Mouse (Mus musculus): Measurements from ENCODE around the gene Nme8. TPM values are rescaled to one million over a fixed set of nuclear protein-coding genes. Genes with fewer than 3 reads are reported as not detected.

Nme8 gene
- not detected in 2 replicates for polyA plus RNA-seq (2014; fragmentation: Nextera tagmentation; extraction: Ambion mirVana)

GRCm38 (mm10) chr13:19697790-19698189 lies at the start of gene Nme8:
Nme8 (minus strand) TSS chr13:19697794.
- DNase-seq (ENCODE audit: low spot score) (peak; percentile 6), ATAC-seq (ENCODE audit: low FRiP score) (peak; percentile 31; the same call in 1 of the 2 replicates)
- no peak within 1 kb of the TSS for H3K9ac ChIP-seq (ENCODE audit: low read depth, low read length)
- no peaks in the 10 kb centered on the region for H3K4me1 ChIP-seq (replicated peaks; ENCODE audit: control insufficient read depth, insufficient read depth, low read length)
- no peaks in the 10 kb centered on the region for H3K9me3 ChIP-seq (ENCODE audit: control insufficient read depth, low read length)
- no peaks in the 10 kb centered on the region for H3K27me3 ChIP-seq (ENCODE audit: control insufficient read depth, insufficient read depth, low read length)
- 24% methylated on average over 7 of the region's 7 CpGs for WGBS
- H3K27ac ChIP-seq (ENCODE audit: low read depth, low read length) = no peak within 1 kb of the TSS
- no peak within 1 kb of the TSS for H3K4me2 ChIP-seq (replicated peaks; ENCODE audit: low read depth, low read length)
- H3K4me3 ChIP-seq (ENCODE audit: low read depth, low read length) = no peak within 1 kb of the TSS
- H3K36me3 ChIP-seq (ENCODE audit: control insufficient read depth, insufficient read depth, low read length) = no peaks in the 10 kb centered on the region

- 41% methylated on average over 2 of the region's 2 CpGs for WGBS
- H3K9me3 ChIP-seq (ENCODE audit: control insufficient read depth, low read length) = no peaks in the 10 kb centered on the region
- H3K27ac ChIP-seq (ENCODE audit: low read depth, low read length) = no peak overlapping the region
- no peaks in the 10 kb centered on the region for H3K4me1 ChIP-seq (replicated peaks; ENCODE audit: control insufficient read depth, insufficient read depth, low read length)
- no peak overlapping the region for H3K9ac ChIP-seq (ENCODE audit: low read depth, low read length)
- DNase-seq (ENCODE audit: low spot score) = peak; percentile 5
- no peak overlapping the region for H3K4me3 ChIP-seq (ENCODE audit: low read depth, low read length)
- H3K36me3 ChIP-seq (ENCODE audit: control insufficient read depth, insufficient read depth, low read length) = no peaks in the 10 kb centered on the region
- H3K4me2 ChIP-seq (replicated peaks; ENCODE audit: low read depth, low read length) = no peak overlapping the region
- ATAC-seq (ENCODE audit: low FRiP score) = 0 out of 2 replicates have a peak, but pooled peaks have one; percentile 51
- no peaks in the 10 kb centered on the region for H3K27me3 ChIP-seq (ENCODE audit: control insufficient read depth, insufficient read depth, low read length)
Observed at GRCm38 (mm10) chr13:19745741-19746140, 48.1 kb upstream of the Nme8 start.

GRCm38 (mm10) chr13:19744536-19744935 lies 46.9 kb upstream of the Nme8 start:
- Histone ChIP-seq H3K27me3 (ENCODE audit: control insufficient read depth, insufficient read depth, low read length) (no peaks in the 10 kb centered on the region), H3K4me2 (replicated peaks; ENCODE audit: low read depth, low read length) (no peak overlapping the region), H3K36me3 (ENCODE audit: control insufficient read depth, insufficient read depth, low read length) (no peaks in the 10 kb centered on the region), H3K9ac (ENCODE audit: low read depth, low read length) (no peak overlapping the region), H3K9me3 (ENCODE audit: control insufficient read depth, low read length) (no peaks in the 10 kb centered on the region), H3K4me3 (ENCODE audit: low read depth, low read length) (no peak overlapping the region), H3K4me1 (replicated peaks; ENCODE audit: control insufficient read depth, insufficient read depth, low read length) (no peaks in the 10 kb centered on the region), H3K27ac (ENCODE audit: low read depth, low read length) (no peak overlapping the region)
- DNase-seq (ENCODE audit: low spot score) (no peak), ATAC-seq (ENCODE audit: low FRiP score) (no peak)
- 89% methylated on average over 5 of the region's 5 CpGs for WGBS

GRCm38 (mm10) chr13:19734597-19734996 lies 37.0 kb upstream of the Nme8 start:
- Histone ChIP-seq H3K9ac (ENCODE audit: low read depth, low read length) (no peak overlapping the region), H3K27ac (ENCODE audit: low read depth, low read length) (no peak overlapping the region), H3K27me3 (ENCODE audit: control insufficient read depth, insufficient read depth, low read length) (no peaks in the 10 kb centered on the region), H3K4me1 (replicated peaks; ENCODE audit: control insufficient read depth, insufficient read depth, low read length) (no peaks in the 10 kb centered on the region), H3K36me3 (ENCODE audit: control insufficient read depth, insufficient read depth, low read length) (no peaks in the 10 kb centered on the region), H3K4me3 (ENCODE audit: low read depth, low read length) (no peak overlapping the region), H3K4me2 (replicated peaks; ENCODE audit: low read depth, low read length) (no peak overlapping the region), H3K9me3 (ENCODE audit: control insufficient read depth, low read length) (no peaks in the 10 kb centered on the region)
- WGBS = 90% methylated on average over 5 of the region's 5 CpGs
- ATAC-seq (ENCODE audit: low FRiP score) = no peak
- no peak for DNase-seq (ENCODE audit: low spot score)

GRCm38 (mm10) chr13:19730826-19731225 lies 33.2 kb upstream of the Nme8 start:
- Histone ChIP-seq H3K4me2 (replicated peaks; ENCODE audit: low read depth, low read length) (no peak overlapping the region), H3K9me3 (ENCODE audit: control insufficient read depth, low read length) (no peaks in the 10 kb centered on the region), H3K9ac (ENCODE audit: low read depth, low read length) (no peak overlapping the region), H3K27ac (ENCODE audit: low read depth, low read length) (no peak overlapping the region), H3K27me3 (ENCODE audit: control insufficient read depth, insufficient read depth, low read length) (no peaks in the 10 kb centered on the region), H3K4me3 (ENCODE audit: low read depth, low read length) (no peak overlapping the region), H3K36me3 (ENCODE audit: control insufficient read depth, insufficient read depth, low read length) (no peaks in the 10 kb centered on the region), H3K4me1 (replicated peaks; ENCODE audit: control insufficient read depth, insufficient read depth, low read length) (no peaks in the 10 kb centered on the region)
- ATAC-seq (ENCODE audit: low FRiP score) = no peak
- no peak for DNase-seq (ENCODE audit: low spot score)
- 78% methylated on average over 2 of the region's 2 CpGs for WGBS

GRCm38 (mm10) chr13:19718954-19719353 lies 21.4 kb upstream of the Nme8 start:
- H3K27ac ChIP-seq (ENCODE audit: low read depth, low read length) = no peak overlapping the region
- no peaks in the 10 kb centered on the region for H3K4me1 ChIP-seq (replicated peaks; ENCODE audit: control insufficient read depth, insufficient read depth, low read length)
- no peak for ATAC-seq (ENCODE audit: low FRiP score)
- H3K27me3 ChIP-seq (ENCODE audit: control insufficient read depth, insufficient read depth, low read length) = no peaks in the 10 kb centered on the region
- H3K4me2 ChIP-seq (replicated peaks; ENCODE audit: low read depth, low read length) = no peak overlapping the region
- H3K36me3 ChIP-seq (ENCODE audit: control insufficient read depth, insufficient read depth, low read length) = no peaks in the 10 kb centered on the region
- no peak overlapping the region for H3K9ac ChIP-seq (ENCODE audit: low read depth, low read length)
- H3K9me3 ChIP-seq (ENCODE audit: control insufficient read depth, low read length) = no peaks in the 10 kb centered on the region
- DNase-seq (ENCODE audit: low spot score) = no peak
- 88% methylated on average over 5 of the region's 5 CpGs for WGBS
- no peak overlapping the region for H3K4me3 ChIP-seq (ENCODE audit: low read depth, low read length)

- Histone ChIP-seq H3K4me1 (replicated peaks; ENCODE audit: control insufficient read depth, insufficient read depth, low read length) (no peaks in the 10 kb centered on the region), H3K4me3 (ENCODE audit: low read depth, low read length) (no peak overlapping the region), H3K27me3 (ENCODE audit: control insufficient read depth, insufficient read depth, low read length) (no peaks in the 10 kb centered on the region), H3K9me3 (ENCODE audit: control insufficient read depth, low read length) (no peaks in the 10 kb centered on the region), H3K4me2 (replicated peaks; ENCODE audit: low read depth, low read length) (no peak overlapping the region), H3K27ac (ENCODE audit: low read depth, low read length) (no peak overlapping the region), H3K9ac (ENCODE audit: low read depth, low read length) (no peak overlapping the region), H3K36me3 (ENCODE audit: control insufficient read depth, insufficient read depth, low read length) (no peaks in the 10 kb centered on the region)
- DNase-seq (ENCODE audit: low spot score) = no peak
- no peak for ATAC-seq (ENCODE audit: low FRiP score)
- 92% methylated on average over 2 of the region's 2 CpGs for WGBS
Observed at GRCm38 (mm10) chr13:19717201-19717600, 19.6 kb upstream of the Nme8 start.

- H3K9me3 ChIP-seq (ENCODE audit: control insufficient read depth, low read length) = no peaks in the 10 kb centered on the region
- 40% methylated on average over 4 of the region's 4 CpGs for WGBS
- no peak overlapping the region for H3K4me2 ChIP-seq (replicated peaks; ENCODE audit: low read depth, low read length)
- H3K27ac ChIP-seq (ENCODE audit: low read depth, low read length) = no peak overlapping the region
- ATAC-seq (ENCODE audit: low FRiP score) (no peak), DNase-seq (ENCODE audit: low spot score) (no peak)
- no peaks in the 10 kb centered on the region for H3K4me1 ChIP-seq (replicated peaks; ENCODE audit: control insufficient read depth, insufficient read depth, low read length)
- no peak overlapping the region for H3K4me3 ChIP-seq (ENCODE audit: low read depth, low read length)
- no peak overlapping the region for H3K9ac ChIP-seq (ENCODE audit: low read depth, low read length)
- no peaks in the 10 kb centered on the region for H3K36me3 ChIP-seq (ENCODE audit: control insufficient read depth, insufficient read depth, low read length)
- H3K27me3 ChIP-seq (ENCODE audit: control insufficient read depth, insufficient read depth, low read length) = no peaks in the 10 kb centered on the region
Observed at GRCm38 (mm10) chr13:19703806-19704205, 6.2 kb upstream of the Nme8 start.

- no peaks in the 10 kb centered on the region for H3K4me1 ChIP-seq (replicated peaks; ENCODE audit: control insufficient read depth, insufficient read depth, low read length)
- H3K36me3 ChIP-seq (ENCODE audit: control insufficient read depth, insufficient read depth, low read length) = no peaks in the 10 kb centered on the region
- DNase-seq (ENCODE audit: low spot score) (peak; percentile 9), ATAC-seq (ENCODE audit: low FRiP score) (peak; percentile 39; the same call in 1 of the 2 replicates)
- 81% methylated on average over 11 of the region's 11 CpGs for WGBS
- H3K9ac ChIP-seq (ENCODE audit: low read depth, low read length) = no peak overlapping the region
- no peak overlapping the region for H3K4me3 ChIP-seq (ENCODE audit: low read depth, low read length)
- no peak overlapping the region for H3K27ac ChIP-seq (ENCODE audit: low read depth, low read length)
- H3K27me3 ChIP-seq (ENCODE audit: control insufficient read depth, insufficient read depth, low read length) = no peaks in the 10 kb centered on the region
- no peaks in the 10 kb centered on the region for H3K9me3 ChIP-seq (ENCODE audit: control insufficient read depth, low read length)
- H3K4me2 ChIP-seq (replicated peaks; ENCODE audit: low read depth, low read length) = no peak overlapping the region
Observed at GRCm38 (mm10) chr13:19701443-19702078, 4.0 kb upstream of the Nme8 start.
